In the genomic region with DNA sequence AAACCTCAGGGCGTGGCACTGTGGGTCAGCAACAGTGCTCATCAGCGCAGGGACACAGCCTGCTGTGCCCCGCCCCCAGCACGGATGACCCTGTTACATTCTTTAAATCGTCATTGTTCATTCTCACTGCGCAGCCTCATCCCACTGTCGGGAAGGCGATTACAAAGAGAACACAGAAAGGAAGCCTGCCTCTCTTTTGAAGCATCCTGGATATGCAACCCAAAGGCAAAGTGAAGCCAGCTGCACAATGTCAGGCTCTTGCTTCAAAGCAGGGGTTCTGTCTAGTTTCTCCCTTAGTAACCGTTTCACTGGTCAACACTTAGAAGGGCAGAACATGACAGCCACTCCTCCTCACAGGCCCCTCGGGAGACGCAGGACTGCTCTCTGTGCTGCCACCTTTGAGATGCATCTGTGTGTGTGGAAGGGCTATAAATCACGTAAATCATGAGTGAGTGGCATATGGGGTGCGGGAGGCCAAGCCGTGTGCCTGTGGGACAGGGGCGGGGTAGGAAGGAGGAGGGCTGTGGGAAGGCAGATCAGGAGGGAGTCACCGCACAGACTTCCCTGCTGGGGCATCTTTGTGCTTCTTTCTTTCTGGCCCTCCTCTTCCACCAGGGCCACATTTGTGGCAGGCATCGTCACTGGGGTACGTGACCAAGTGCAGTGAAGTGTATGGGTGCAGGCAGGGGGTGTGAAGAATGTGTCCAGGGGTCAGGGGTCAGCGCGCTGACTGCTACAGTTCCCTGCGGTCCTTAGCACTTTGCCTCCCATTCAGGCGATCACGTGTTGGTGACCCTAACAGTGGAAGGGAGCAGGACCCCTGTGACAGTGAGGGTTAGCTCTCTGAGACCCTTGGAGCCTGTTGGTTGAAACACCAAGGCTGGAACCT, we compare ENCODE assay signal across 12 mouse cellular contexts.
DNase-seq lines count a peak whose midpoint lies in the region; ATAC-seq lines count a peak whose summit lies in the region.
"Had no signal": no experiment of that assay in that cellular context is flagged by ENCODE, and none has a peak within 500 bp of the region (broad histone marks: within the 10 kb centered on the region; RNA-seq: fewer than 3 reads in every experiment).

No protein-coding gene starts in this region.

- no peaks in the 10 kb centered on the region for H3K36me3 ChIP-seq in heart, embryonic 10.5 days
- no peaks in the 10 kb centered on the region for H3K36me3 ChIP-seq in hindbrain, embryonic 10.5 days
- H3K36me3 ChIP-seq in midbrain, embryonic 13.5 days: no peaks in the 10 kb centered on the region
- H3K36me3 ChIP-seq: heart, embryonic 15.5 days; limb, embryonic 15.5 days had no signal

- H3K4me2 ChIP-seq in midbrain, embryonic 13.5 days (replicated peaks): peak overlapping the region; percentile 8; the same call in 1 of the 2 replicates
- H3K4me2 ChIP-seq: heart, embryonic 15.5 days; limb, embryonic 15.5 days had no signal

- WGBS in heart, embryonic 10.5 days: 52% methylated on average over 23 of the region's 23 CpGs
- WGBS in hindbrain, embryonic 10.5 days: 32% methylated on average over 23 of the region's 23 CpGs
- WGBS in midbrain, embryonic 13.5 days: 43% methylated on average over 23 of the region's 23 CpGs

- no peak overlapping the region for H3K4me3 ChIP-seq in heart, embryonic 10.5 days
- peak overlapping the region; percentile 28 for H3K4me3 ChIP-seq in hindbrain, embryonic 10.5 days
- H3K4me3 ChIP-seq in midbrain, embryonic 13.5 days (replicated peaks): no peak overlapping the region
- H3K4me3 ChIP-seq: heart, embryonic 15.5 days; limb, embryonic 15.5 days had no signal

- H3K9me3 ChIP-seq in heart, embryonic 10.5 days: no peaks in the 10 kb centered on the region
- H3K9me3 ChIP-seq in hindbrain, embryonic 10.5 days: no peaks in the 10 kb centered on the region
- no peaks in the 10 kb centered on the region for H3K9me3 ChIP-seq in midbrain, embryonic 13.5 days
- H3K9me3 ChIP-seq: heart, embryonic 15.5 days; limb, embryonic 15.5 days had no signal

- peaks cover 45% of the 10 kb centered on the region for H3K4me1 ChIP-seq in heart, embryonic 10.5 days
- H3K4me1 ChIP-seq in hindbrain, embryonic 10.5 days (replicated peaks): peaks cover 49% of the 10 kb centered on the region
- peaks cover 32% of the 10 kb centered on the region for H3K4me1 ChIP-seq in midbrain, embryonic 13.5 days (replicated peaks)

- no peaks in the 10 kb centered on the region for H3K27me3 ChIP-seq in heart, embryonic 10.5 days (ENCODE audit: insufficient read depth, poor library complexity, severe bottlenecking)
- no peaks in the 10 kb centered on the region for H3K27me3 ChIP-seq in hindbrain, embryonic 10.5 days (ENCODE audit: insufficient read depth, poor library complexity, severe bottlenecking)
- H3K27me3 ChIP-seq in midbrain, embryonic 13.5 days: 0 out of 2 replicates have a peak, but pooled peaks cover 3% of the 10 kb centered on the region
- H3K27me3 ChIP-seq: limb, embryonic 15.5 days had no signal

- intact Hi-C loops in heart, postnatal 14 days (cut with DNase I): no loop called here

- H3K27ac ChIP-seq in heart, embryonic 10.5 days: peak overlapping the region; percentile 68
- peak overlapping the region; percentile 72 for H3K27ac ChIP-seq in hindbrain, embryonic 10.5 days
- H3K27ac ChIP-seq in midbrain, embryonic 13.5 days: peak overlapping the region; percentile 47
- H3K27ac ChIP-seq: heart, embryonic 15.5 days; limb, embryonic 15.5 days had no signal

- peak; percentile 21; the same call in 1 of the 2 replicates for ATAC-seq in midbrain, embryonic 13.5 days

- peak overlapping the region; percentile 16; the same call in 1 of the 2 replicates for H3K9ac ChIP-seq in midbrain, embryonic 13.5 days (replicated peaks)
- H3K9ac ChIP-seq: heart, embryonic 15.5 days; limb, embryonic 15.5 days had no signal

- no peak for DNase-seq in heart, embryonic 10.5 days (ENCODE audit: low spot score)
- no peak for DNase-seq in heart, postnatal 14 days
- DNase-seq in MN1 (ENCODE audit: low spot score): peak; percentile 45
- DNase-seq in hindbrain, embryonic 10.5 days (ENCODE audit: low spot score): peak; percentile 42
- DNase-seq in cerebellum, postnatal 14 days: no peak
- no peak for DNase-seq in urinary bladder, postnatal 36 days (ENCODE audit: low spot score in 2 of 2)
- DNase-seq in left cerebral cortex, adult 9 months (ENCODE audit: low spot score in 2 of 2): no peak
- DNase-seq: cerebellum, postnatal 36 days; thymus, adult 2 months had no signal

Comparison
In these comparisons a context has a peak if more than half of its experiments do, and no peak if none do; other contexts are left out.
1. DNase-seq: peak in MN1 (single experiment) and hindbrain, embryonic 10.5 days (single experiment); none in heart, embryonic 10.5 days (single experiment), heart, postnatal 14 days (0 of 2), cerebellum, postnatal 14 days (0 of 2), urinary bladder, postnatal 36 days (0 of 2) and left cerebral cortex, adult 9 months (0 of 2).
2. Peak in every context shown above with its lines, with median percentiles within 50 percentile points of each other: H3K27ac ChIP-seq.